Mouse (Mus musculus) erythroblast, embryonic 14.5 days (primary cell): ENCODE data around the gene Lnx2.

Experiments
- GATA1 ChIP-seq: IDR thresholded peaks from 2 replicates; pipeline ENCODE4 v1.6.1; 2012; ENCODE audit warnings: low read length, inconsistent platforms, mixed read lengths
- TAL1 ChIP-seq: IDR thresholded peaks from 3 replicates; pipeline ENCODE4 v1.6.1; 2012; ENCODE audit warnings: low read length, inconsistent platforms, mixed read lengths

DNA sequence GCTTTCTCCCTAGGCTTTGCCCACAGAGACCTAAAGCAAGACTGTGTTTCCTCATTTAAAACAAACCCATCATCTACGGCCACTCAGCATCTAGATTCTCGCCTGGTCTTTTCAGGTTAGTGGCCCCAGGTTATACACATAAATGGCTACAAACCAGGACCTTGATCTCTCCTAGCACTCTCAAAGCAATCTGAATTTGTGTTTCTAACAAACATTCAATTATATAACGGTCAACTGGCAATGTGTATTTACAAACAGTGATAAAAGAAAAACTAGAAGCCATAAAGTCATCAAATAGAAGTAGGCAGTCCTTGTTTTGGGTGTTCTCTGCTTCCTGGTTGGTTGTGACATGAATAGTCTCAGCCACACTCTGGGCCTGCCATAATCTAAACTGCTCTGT, 22.9 kb downstream of the Lnx2 start:
- TF ChIP-seq GATA1, result no peak
- TF ChIP-seq TAL1, result no peak
